Mouse (Mus musculus): ENCODE data around the gene 2810004N23Rik.

DNA sequence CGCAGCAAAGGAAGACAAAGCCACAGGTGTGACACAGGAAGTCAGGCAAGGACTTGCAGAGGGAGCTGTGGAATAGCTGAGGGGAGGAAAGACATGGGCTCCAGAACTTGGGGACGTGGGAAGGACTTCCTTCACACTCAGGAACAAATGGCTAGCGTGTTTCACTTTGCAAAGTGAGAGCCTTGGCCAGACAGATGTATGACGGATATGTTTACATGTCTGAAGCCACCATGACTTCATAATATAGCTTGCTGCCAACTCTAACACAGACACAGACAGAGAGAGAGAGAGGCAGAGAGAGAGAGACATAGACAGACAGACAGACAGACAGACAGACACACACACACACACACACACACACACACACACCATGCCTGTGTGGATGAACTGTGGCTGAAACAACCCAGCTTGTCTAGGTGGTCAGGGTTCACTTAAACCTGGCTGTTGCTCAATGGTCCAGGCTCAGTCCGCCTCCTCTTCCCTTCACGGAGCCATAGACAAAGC lies 43.3 kb downstream of the 2810004N23Rik start:
- TF ChIP-seq POLR2A (IDR thresholded peaks at IDR 0.05; ENCODE audit: insufficient read length, low read depth), result no peak
- TF ChIP-seq TCF12 (IDR thresholded peaks at IDR 0.05; ENCODE audit: insufficient read depth, poor library complexity, severe bottlenecking), result no peak
- TF ChIP-seq CEBPB (IDR thresholded peaks at IDR 0.05; ENCODE audit: insufficient read depth, poor library complexity, severe bottlenecking), result no peak
- no peak for TF ChIP-seq USF1 (IDR thresholded peaks at IDR 0.05; ENCODE audit: low read depth)
- no peak for TF ChIP-seq MAX (IDR thresholded peaks at IDR 0.05; ENCODE audit: low read depth)
- TF ChIP-seq POLR2AphosphoS2 (IDR thresholded peaks at IDR 0.05; ENCODE audit: insufficient read length, low read depth), result no peak
- no peak for TF ChIP-seq TCF3 (IDR thresholded peaks at IDR 0.05; ENCODE audit: insufficient read length, low read depth)
- no peak for TF ChIP-seq E2F4 (IDR thresholded peaks at IDR 0.05; ENCODE audit: insufficient read depth)
- no peak for TF ChIP-seq MYOG (IDR thresholded peaks at IDR 0.05; ENCODE audit: control insufficient read depth in 1 of 3, insufficient read depth in 1 of 3, insufficient read length in 2 of 3, low read depth in 2 of 3)
- no peak for TF ChIP-seq SRF (IDR thresholded peaks at IDR 0.05; ENCODE audit: control insufficient read depth, insufficient read length, low read depth)

Data from myocyte (in vitro differentiated cells).